Mouse (Mus musculus) stomach, postnatal 0 days (tissue): ENCODE measurements at regions not wholly inside any gene's neighbourhood (a gene's known extent, or its start where the extent isn't known, plus 50 kb on each side); places are given as distances from the start of the nearest gene placed in this dataset.
A peak's percentile ranks its signal among the peaks of the same experiment; 100 is the strongest.

Source experiments
- ATAC-seq: fragments of 200-750 bp; cut with Nextera tagmentation; 2 replicates; pipeline ENCODE4 v1.8.0; 2017; ENCODE audit not compliant: low FRiP score, low TSS enrichment
- DNase-seq: peaks from one replicate; pipeline ENCODE4 v3.0.0-alpha.2; 2016; ENCODE audit warnings: low spot score
- H3K27ac ChIP-seq: fragments of 300-500 bp; sonication (generic); replicated peaks from 2 replicates; pipeline ENCODE4 v1.5.1; 2014; ENCODE audit warnings: mild to moderate bottlenecking, control low read depth
- H3K27me3 ChIP-seq: fragments of 300-500 bp; sonication (generic); 2 replicates; pipeline ENCODE4 v1.6.1; 2014; ENCODE audit warnings: low read length; ENCODE audit not compliant: control insufficient read depth, insufficient read depth
- H3K36me3 ChIP-seq: fragments of 300-500 bp; sonication (generic); 2 replicates; pipeline ENCODE4 v1.6.1; 2014; ENCODE audit warnings: low read length, mixed read lengths; ENCODE audit not compliant: control insufficient read depth, insufficient read depth
- H3K4me1 ChIP-seq: fragments of 300-500 bp; sonication (generic); replicated peaks from 2 replicates; pipeline ENCODE4 v1.6.1; 2014; ENCODE audit warnings: antibody characterized with exemption; ENCODE audit not compliant: control insufficient read depth, insufficient read depth
- H3K4me2 ChIP-seq: fragments of 300-500 bp; sonication (generic); replicated peaks from 2 replicates; pipeline ENCODE4 v1.6.1; 2014; ENCODE audit warnings: low read depth, mild to moderate bottlenecking, control low read depth, moderate library complexity
- H3K4me3 ChIP-seq: fragments of 300-500 bp; sonication (generic); 2 replicates; pipeline ENCODE4 v1.5.1; 2014; ENCODE audit warnings: low read depth, low read length, control low read depth
- H3K9ac ChIP-seq: fragments of 300-500 bp; sonication (generic); 2 replicates; pipeline ENCODE4 v1.6.1; 2014; ENCODE audit warnings: mild to moderate bottlenecking, low read length, control low read depth, mixed read lengths
- H3K9me3 ChIP-seq: fragments of 300-500 bp; sonication (generic); 2 replicates; pipeline ENCODE4 v1.6.1; 2016; ENCODE audit warnings: low read length; ENCODE audit not compliant: control insufficient read depth
- CTCF ChIP-seq: IDR thresholded peaks from 2 replicates; pipeline ENCODE4 v1.5.1; 2016; ENCODE audit warnings: antibody characterized with exemption, low read depth, mild to moderate bottlenecking, moderate library complexity
- EP300 ChIP-seq: optimal IDR thresholded peaks from 2 replicates; pipeline ENCODE3; 2016; ENCODE audit warnings: antibody characterized with exemption
- WGBS: fragments of 180-500 bp; shearing (Covaris S2); extraction: QIAGEN DNeasy Blood & Tissue Kit; methylation state at CpG from one replicate; pipeline ENCODE4 v1.1.7; 2014; 5-methylcytosine and 5-hydroxymethylcytosine counted together

GRCm38 (mm10) chr13:80188734-80189133, 694.5 kb upstream of the Arrdc3 start:
- H3K4me3 ChIP-seq, result no peak overlapping the region
- ATAC-seq, result no peak
- no peaks in the 10 kb centered on the region for H3K9me3 ChIP-seq
- DNase-seq, result no peak
- no peaks in the 10 kb centered on the region for H3K4me1 ChIP-seq
- H3K36me3 ChIP-seq, result no peaks in the 10 kb centered on the region
- no peak overlapping the region for H3K27ac ChIP-seq
- no peak overlapping the region for H3K4me2 ChIP-seq
- no peak overlapping the region for H3K9ac ChIP-seq
- H3K27me3 ChIP-seq, result no peaks in the 10 kb centered on the region
- 75% methylated on average over 2 of the region's 2 CpGs for WGBS
- no peak for TF ChIP-seq EP300
- TF ChIP-seq CTCF, result peak; percentile 38

- no peak overlapping the region for H3K27ac ChIP-seq
- TF ChIP-seq CTCF (no peak), EP300 (no peak)
- H3K27me3 ChIP-seq, result no peaks in the 10 kb centered on the region
- 37% methylated on average over 5 of the region's 5 CpGs for WGBS
- no peak overlapping the region for H3K9ac ChIP-seq
- DNase-seq (no peak), ATAC-seq (no peak)
- H3K4me2 ChIP-seq, result no peak overlapping the region
- H3K36me3 ChIP-seq, result no peaks in the 10 kb centered on the region
- H3K9me3 ChIP-seq, result no peaks in the 10 kb centered on the region
- H3K4me3 ChIP-seq, result no peak overlapping the region
- H3K4me1 ChIP-seq, result no peaks in the 10 kb centered on the region
These were observed 688.0 kb upstream of the Arrdc3 start for GRCm38 (mm10) chr13:80195065-80195605.

- Histone ChIP-seq H3K9me3 (no peaks in the 10 kb centered on the region), H3K4me1 (no peaks in the 10 kb centered on the region), H3K4me2 (no peak overlapping the region), H3K4me3 (no peak overlapping the region), H3K27ac (no peak overlapping the region), H3K36me3 (no peaks in the 10 kb centered on the region), H3K27me3 (no peaks in the 10 kb centered on the region), H3K9ac (no peak overlapping the region)
- no peak for DNase-seq
- WGBS, result 43% methylated on average over 1 of the region's 1 CpGs
- TF ChIP-seq CTCF, result no peak
- TF ChIP-seq EP300, result no peak
- no peak for ATAC-seq
These were observed 659.1 kb upstream of the Arrdc3 start for GRCm38 (mm10) chr13:80224110-80224509.

- DNase-seq (no peak), ATAC-seq (no peak)
- H3K4me2 ChIP-seq, result no peak overlapping the region
- no peaks in the 10 kb centered on the region for H3K9me3 ChIP-seq
- H3K4me1 ChIP-seq, result no peaks in the 10 kb centered on the region
- no peak overlapping the region for H3K27ac ChIP-seq
- no peak for TF ChIP-seq CTCF
- no peak for TF ChIP-seq EP300
- no peaks in the 10 kb centered on the region for H3K27me3 ChIP-seq
- H3K9ac ChIP-seq, result no peak overlapping the region
- no peaks in the 10 kb centered on the region for H3K36me3 ChIP-seq
- H3K4me3 ChIP-seq, result no peak overlapping the region
These were observed 651.8 kb upstream of the Arrdc3 start for GRCm38 (mm10) chr13:80231381-80231780.

- Histone ChIP-seq H3K9me3 (no peaks in the 10 kb centered on the region), H3K27me3 (no peaks in the 10 kb centered on the region)
- TF ChIP-seq CTCF, result no peak
- no peak for TF ChIP-seq EP300
These were observed 647.7 kb upstream of the Arrdc3 start for GRCm38 (mm10) chr13:80235254-80236032.

GRCm38 (mm10) chr13:80262826-80263225, 620.4 kb upstream of the Arrdc3 start:
- DNase-seq (no peak), ATAC-seq (no peak)
- Histone ChIP-seq H3K4me3 (no peak overlapping the region), H3K4me2 (no peak overlapping the region), H3K4me1 (no peaks in the 10 kb centered on the region), H3K9me3 (no peaks in the 10 kb centered on the region), H3K9ac (no peak overlapping the region), H3K27ac (no peak overlapping the region), H3K27me3 (no peaks in the 10 kb centered on the region), H3K36me3 (no peaks in the 10 kb centered on the region)
- 90% methylated on average over 2 of the region's 2 CpGs for WGBS
- TF ChIP-seq EP300, result no peak
- no peak for TF ChIP-seq CTCF

More at GRCm38 (mm10) chr13:80235254-80236032, 647.7 kb upstream of the Arrdc3 start:
- Histone ChIP-seq H3K9ac (no peak overlapping the region), H3K36me3 (no peaks in the 10 kb centered on the region), H3K4me3 (no peak overlapping the region), H3K4me2 (no peak overlapping the region), H3K27ac (no peak overlapping the region), H3K4me1 (no peaks in the 10 kb centered on the region)
- DNase-seq (no peak), ATAC-seq (no peak)
- 73% methylated on average over 5 of the region's 5 CpGs for WGBS
